Mouse (Mus musculus) telencephalon, adult 2 months (tissue): Measurements from ENCODE around the gene Ambra1.

Source experiments
- DNase-seq: peaks from one replicate; pipeline ENCODE4 v3.0.0-alpha.2; 2011; ENCODE audit warnings: low read depth, low spot score

Ambra1 gene

GRCm38 (mm10) chr2:91959544-91960410 is 229.8 kb downstream of the Ambra1 start:
- DNase-seq: no peak

GRCm38 (mm10) chr2:91960459-91960858 is 230.5 kb downstream of the Ambra1 start:
- no peak for DNase-seq

- no peak for DNase-seq
These were observed 232.2 kb downstream of the Ambra1 start for GRCm38 (mm10) chr2:91961901-91962761.

DNA sequence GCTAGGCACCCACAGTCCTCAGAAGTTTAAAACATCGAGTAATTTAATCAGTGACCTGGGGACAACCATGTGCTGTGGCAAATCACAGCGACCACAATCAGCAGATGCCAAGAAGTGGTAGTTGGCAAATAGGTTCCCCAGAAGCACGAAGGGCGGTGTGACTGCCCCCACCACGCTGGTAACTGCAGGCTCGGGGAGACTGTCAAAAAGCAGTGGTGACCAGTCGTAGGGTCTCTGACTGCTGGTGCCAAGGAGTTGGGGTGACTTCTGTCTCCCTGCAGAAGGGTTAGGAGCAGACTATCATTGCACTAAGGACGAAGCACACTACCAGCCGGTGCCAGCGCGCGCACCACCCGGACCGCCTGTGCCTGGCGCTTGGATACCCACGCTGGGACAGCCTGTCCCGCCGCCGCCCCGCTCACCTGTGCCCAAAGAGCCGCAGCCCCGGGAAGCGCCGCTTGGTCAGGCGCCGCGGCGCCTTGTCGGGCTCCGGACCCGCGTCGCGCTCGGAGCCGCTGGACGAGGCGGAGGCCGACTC is 233.0 kb downstream of the Ambra1 start:
- no peak for DNase-seq

GRCm38 (mm10) chr2:91963443-91963932 is 233.6 kb downstream of the Ambra1 start:
- DNase-seq: no peak

DNA sequence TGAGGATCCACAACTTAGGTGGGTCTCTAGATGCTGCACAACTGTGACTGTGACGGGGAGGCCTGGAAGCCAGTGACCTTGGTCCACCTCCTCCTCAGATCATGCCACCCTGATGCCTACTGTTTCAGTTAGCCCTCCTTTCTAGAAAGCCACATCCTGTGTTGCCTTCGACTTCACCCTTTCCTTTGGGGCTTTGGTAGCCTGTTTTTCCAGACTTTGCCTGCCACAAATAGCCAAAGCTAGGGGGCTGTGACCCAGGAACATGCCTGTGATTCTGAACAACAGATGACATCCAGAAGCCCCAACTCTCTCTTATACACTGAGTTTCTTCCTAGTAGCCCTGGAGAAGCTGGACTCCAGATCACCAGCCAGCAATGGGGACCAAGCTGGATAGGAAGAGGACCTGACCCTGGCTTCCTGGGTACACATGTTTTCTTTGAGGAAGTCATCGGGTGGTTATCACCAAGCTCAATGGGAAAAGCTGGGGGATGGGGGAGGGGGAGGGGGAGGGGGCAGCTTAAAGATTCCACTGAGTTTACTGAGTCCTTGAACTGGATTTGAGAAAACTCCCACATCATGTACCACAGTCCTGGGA is 234.8 kb downstream of the Ambra1 start:
- no peak for DNase-seq

DNA sequence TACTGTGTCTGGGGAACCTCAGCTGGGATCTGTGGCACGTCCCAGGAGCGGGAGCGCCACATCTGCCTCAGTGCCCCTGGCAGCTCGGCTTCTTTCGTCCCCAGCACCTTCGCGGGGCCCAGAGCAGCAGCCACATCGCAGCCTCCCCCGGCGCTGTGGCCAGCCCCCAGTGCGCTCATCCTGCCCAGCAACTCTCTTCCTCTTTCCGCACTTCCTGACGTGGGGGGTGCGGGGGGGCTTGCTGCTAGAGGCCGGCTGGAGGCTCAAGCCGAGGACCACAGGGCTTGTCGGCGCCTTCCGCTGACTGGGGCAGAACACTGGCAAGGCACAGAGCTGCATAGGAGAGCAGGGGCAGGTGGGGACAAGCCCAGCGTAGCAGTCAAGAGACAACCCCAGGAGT is 235.5 kb downstream of the Ambra1 start:
- DNase-seq: no peak

DNA sequence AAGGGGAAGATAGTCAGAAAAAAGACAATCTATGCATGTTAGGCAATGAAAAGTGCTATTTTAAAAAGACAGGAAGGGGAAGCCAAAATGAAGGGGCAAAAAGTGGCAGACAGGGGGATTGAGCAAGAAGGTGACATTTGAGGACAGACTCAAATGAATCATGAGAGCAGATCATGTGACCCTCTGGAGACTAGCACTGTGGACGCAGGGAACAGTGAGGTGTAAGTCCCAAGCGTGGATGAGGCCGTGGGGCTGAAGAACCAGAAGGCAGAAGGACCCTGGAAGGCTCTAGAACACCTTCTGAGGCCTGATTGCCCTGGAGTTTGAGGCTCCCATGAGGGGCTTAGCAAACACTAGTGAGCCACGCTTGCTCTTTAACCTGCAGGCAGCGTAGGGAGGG is 236.4 kb downstream of the Ambra1 start:
- DNase-seq: no peak

DNA sequence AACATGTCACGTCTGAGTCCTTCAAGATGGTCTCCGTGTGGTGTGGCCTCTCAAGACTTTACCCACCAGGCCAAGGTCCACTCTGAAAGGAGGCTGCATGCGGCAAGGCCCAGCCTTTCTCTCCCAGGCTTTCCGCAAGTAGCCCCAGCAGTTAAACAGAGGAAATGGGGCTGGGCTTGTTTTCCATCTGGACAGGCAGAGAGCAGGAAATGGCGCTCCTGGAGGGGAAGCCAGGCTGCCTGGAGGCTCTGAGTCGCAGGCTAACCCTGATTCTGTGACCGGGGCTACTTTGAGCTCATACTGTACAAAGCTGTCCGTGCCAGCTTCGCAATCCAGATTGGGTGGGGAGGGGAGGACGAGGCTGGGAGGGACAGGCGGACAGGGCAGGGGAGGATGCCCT is 238.0 kb downstream of the Ambra1 start:
- DNase-seq: no peak
